ENCODE assay signal across 10 mouse cellular contexts in the genomic region with DNA sequence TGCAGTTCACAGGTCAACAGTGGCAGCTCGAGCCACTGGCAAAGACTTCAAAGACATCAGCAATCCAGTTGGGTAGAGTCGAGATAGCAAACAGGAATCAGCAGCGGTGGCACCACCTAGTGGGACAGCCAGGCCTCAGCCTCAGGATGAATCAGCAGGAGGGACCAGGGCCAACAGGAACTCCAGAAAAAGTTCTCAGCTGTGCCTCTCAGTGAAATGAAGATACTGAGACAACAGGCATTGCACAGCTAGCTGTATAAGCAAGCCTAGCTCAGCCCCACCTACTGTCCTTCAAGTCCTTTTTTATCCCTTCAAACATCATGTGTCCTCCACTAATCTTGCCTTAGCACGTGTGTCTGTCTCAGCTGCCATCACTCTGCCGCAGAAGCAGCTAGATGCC. TPM values are rescaled to one million over a fixed set of nuclear protein-coding genes. Genes with fewer than 3 reads are reported as not detected.
A peak's percentile ranks its signal among the peaks of the same experiment; 100 is the strongest.
DNase-seq lines count a peak whose midpoint lies in the region; ATAC-seq lines count a peak whose summit lies in the region.
"Had no signal": no experiment of that assay in that cellular context is flagged by ENCODE, and none has a peak within 500 bp of the region (broad histone marks: within the 10 kb centered on the region; RNA-seq: fewer than 3 reads in every experiment).

No protein-coding gene starts in this region.

- peaks cover 90% of the 10 kb centered on the region for H3K36me3 ChIP-seq in neural tube, embryonic 15.5 days

- no peaks in the 10 kb centered on the region for H3K27me3 ChIP-seq in neural tube, embryonic 15.5 days (replicated peaks)
- H3K27me3 ChIP-seq: hindbrain, embryonic 15.5 days; neural tube, embryonic 12.5 days had no signal

- no peak overlapping the region for H3K9ac ChIP-seq in neural tube, embryonic 15.5 days (replicated peaks)
- H3K9ac ChIP-seq: hindbrain, embryonic 15.5 days; neural tube, embryonic 12.5 days had no signal

- no peaks in the 10 kb centered on the region for H3K9me3 ChIP-seq in neural tube, embryonic 15.5 days (replicated peaks)
- H3K9me3 ChIP-seq: hindbrain, embryonic 15.5 days; neural tube, embryonic 12.5 days had no signal

- no peak overlapping the region for H3K4me2 ChIP-seq in neural tube, embryonic 15.5 days
- H3K4me2 ChIP-seq: hindbrain, embryonic 15.5 days; neural tube, embryonic 12.5 days had no signal

- H3K4me3 ChIP-seq in neural tube, embryonic 15.5 days (replicated peaks), result no peak overlapping the region
- H3K4me3 ChIP-seq: hindbrain, embryonic 15.5 days; neural tube, embryonic 12.5 days had no signal

- ATAC-seq in neural tube, embryonic 15.5 days (ENCODE audit: low FRiP score), result no peak

- 82% methylated on average over 5 of the region's 5 CpGs for WGBS in neural tube, embryonic 15.5 days

- intact Hi-C loops in gastrocnemius, postnatal 14 days (cut with DNase I; ENCODE audit: low total_unique reads), result loop anchor here (10.0 kb wide), 1 partner anchor 93 kb away; no protein-coding TSS in a partner anchor

- no peak overlapping the region for H3K27ac ChIP-seq in neural tube, embryonic 15.5 days (replicated peaks)
- H3K27ac ChIP-seq: hindbrain, embryonic 15.5 days; neural tube, embryonic 12.5 days had no signal

- no peaks in the 10 kb centered on the region for H3K4me1 ChIP-seq in neural tube, embryonic 15.5 days
- H3K4me1 ChIP-seq: hindbrain, embryonic 15.5 days; neural tube, embryonic 12.5 days had no signal

- DNase-seq in gastrocnemius, postnatal 14 days, result peak; percentile 22
- no peak for DNase-seq in gastrocnemius, postnatal 10 days
- DNase-seq in 416B (ENCODE audit: low read depth), result peak; percentile 26
- peak; percentile 59 for DNase-seq in adrenal gland, postnatal 10 days
- peak; percentile 47 for DNase-seq in liver
- no peak for DNase-seq in B cell, adult 2 months
- no peak for DNase-seq in spleen, postnatal 14 days (ENCODE audit: low spot score in 2 of 2)

RNA-seq across cellular contexts. Expression of a gene that starts 28.0 kb away (rescaled TPM):
- not detected for total RNA-seq in gastrocnemius, postnatal 14 days (2021)
- not detected for total RNA-seq in gastrocnemius, postnatal 10 days (2021)
- total RNA-seq in adrenal gland, postnatal 10 days (2021), result not detected
- not detected in 2 replicates for polyA plus RNA-seq in neural tube, embryonic 15.5 days (2015; fragmentation: Nextera tagmentation; extraction: Ambion mirVana)
- polyA plus RNA-seq: hindbrain, embryonic 15.5 days; neural tube, embryonic 12.5 days had no signal

RNA-seq across cellular contexts. Expression of a gene that starts 31.0 kb away (rescaled TPM):
- 10 to 100 TPM; 10.5 to 11.5 TPM for total RNA-seq in gastrocnemius, postnatal 14 days (2021)
- total RNA-seq in gastrocnemius, postnatal 10 days (2021), result 10 to 100 TPM; 14.4 to 18.3 TPM
- total RNA-seq in adrenal gland, postnatal 10 days (2021), result 10 to 100 TPM; 26.6 to 32.9 TPM
- 40.5 and 43.2 TPM in 2 replicates for polyA plus RNA-seq in neural tube, embryonic 15.5 days (2015; fragmentation: Nextera tagmentation; extraction: Ambion mirVana)

RNA-seq across cellular contexts. Expression of a gene that starts 53.5 kb away (rescaled TPM):
- total RNA-seq in gastrocnemius, postnatal 14 days (2021), result not detected
- total RNA-seq in gastrocnemius, postnatal 10 days (2021), result not detected
- total RNA-seq in adrenal gland, postnatal 10 days (2021), result not detected
- polyA plus RNA-seq in neural tube, embryonic 15.5 days (2015; fragmentation: Nextera tagmentation; extraction: Ambion mirVana), result not detected in 2 replicates
- polyA plus RNA-seq: hindbrain, embryonic 15.5 days; neural tube, embryonic 12.5 days had no signal

Comparison
In these comparisons a context has a peak if more than half of its experiments do, and no peak if none do; other contexts are left out.
1. DNase-seq: peak in gastrocnemius, postnatal 14 days (single experiment), 416B (single experiment), adrenal gland, postnatal 10 days (single experiment) and liver (single experiment); none in gastrocnemius, postnatal 10 days (single experiment), B cell, adult 2 months (0 of 2) and spleen, postnatal 14 days (0 of 2).